Mouse (Mus musculus): ENCODE measurements at regions not wholly inside any gene's neighbourhood (a gene's known extent, or its start where the extent isn't known, plus 50 kb on each side); places are given as distances from the start of the nearest gene placed in this dataset.

DNA sequence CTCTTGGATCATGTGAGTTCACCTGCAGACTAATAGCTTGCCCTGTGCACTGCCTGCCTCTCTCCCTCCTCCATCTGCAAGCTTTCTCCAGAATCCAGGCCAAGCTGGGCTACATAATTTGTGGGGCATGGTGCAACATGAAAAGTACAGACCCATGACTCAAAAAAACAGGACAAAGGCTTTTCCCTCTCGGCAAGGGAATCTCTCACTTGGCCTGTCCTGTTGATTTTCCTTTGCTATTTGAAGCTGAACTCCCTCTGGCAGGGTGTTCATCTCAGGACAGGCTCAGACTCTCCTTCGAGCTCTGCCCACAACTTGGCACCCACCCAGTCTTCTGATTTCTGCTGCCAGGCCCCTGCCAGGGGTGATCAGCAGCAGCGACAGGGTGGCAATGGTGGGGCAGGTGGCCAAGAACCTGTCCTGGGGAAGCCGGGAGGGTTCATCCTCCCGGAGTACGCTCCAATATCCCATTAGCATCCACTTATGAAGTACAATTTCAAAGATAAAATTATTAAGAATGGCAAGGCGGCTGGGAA lies 227.5 kb downstream of the H2al1j start:
- TF ChIP-seq GATA1 (IDR thresholded peaks at IDR 0.05; ENCODE audit: borderline replicate concordance, low read length) (no peak), FLI1 (IDR thresholded peaks at IDR 0.05; ENCODE audit: low read length) (no peak)
